Comparison of ENCODE assay signal across 19 mouse cellular contexts in genomic region chr13:38376071-38376470, GRCm38 (mm10). TPM values are rescaled to one million over a fixed set of nuclear protein-coding genes. Genes with fewer than 3 reads are reported as not detected.
A peak's percentile ranks its signal among the peaks of the same experiment; 100 is the strongest.
DNase-seq lines count a peak whose midpoint lies in the region; ATAC-seq lines count a peak whose summit lies in the region.
"Had no signal": no experiment of that assay in that cellular context is flagged by ENCODE, and none has a peak within 500 bp of the region (broad histone marks: within the 10 kb centered on the region; RNA-seq: fewer than 3 reads in every experiment).

No protein-coding gene starts in this region.

- 24% methylated on average over 6 of the region's 6 CpGs for WGBS in kidney, embryonic 16.5 days
- WGBS in heart, embryonic 12.5 days, result 49% methylated on average over 6 of the region's 6 CpGs

- DNase-seq in cerebellum, adult 9-10 months, result peak; percentile 3
- no peak for DNase-seq in cerebellum, postnatal 36 days
- peak; percentile 37 for DNase-seq in kidney, adult 9 months
- peak; percentile 15 for DNase-seq in adrenal gland, postnatal 25 days
- DNase-seq in kidney, postnatal 25 days, result peak; percentile 43 to 58
- DNase-seq: midbrain, embryonic 14.5 days; right cerebral cortex, adult 18-20 months; thymus, postnatal 4 days had no signal

- no peaks in the 10 kb centered on the region for H3K4me1 ChIP-seq in kidney, embryonic 16.5 days (ENCODE audit: insufficient read depth, low read length)
- H3K4me1 ChIP-seq in heart, embryonic 12.5 days (replicated peaks), result peaks cover 18% of the 10 kb centered on the region
- H3K4me1 ChIP-seq: forebrain, embryonic 12.5 days; limb, embryonic 12.5 days had no signal

- no peaks in the 10 kb centered on the region for H3K27me3 ChIP-seq in kidney, embryonic 16.5 days (ENCODE audit: insufficient read depth, low read length)
- H3K27me3 ChIP-seq in heart, embryonic 12.5 days (replicated peaks), result no peaks in the 10 kb centered on the region
- H3K27me3 ChIP-seq: embryonic facial prominence, embryonic 13.5 days; forebrain, embryonic 12.5 days; limb, embryonic 12.5 days had no signal

- H3K4me2 ChIP-seq in kidney, embryonic 16.5 days (replicated peaks; ENCODE audit: low read depth, low read length), result no peak overlapping the region
- H3K4me2 ChIP-seq in heart, embryonic 12.5 days, result no peak overlapping the region
- H3K4me2 ChIP-seq: embryonic facial prominence, embryonic 13.5 days; forebrain, embryonic 12.5 days; limb, embryonic 12.5 days had no signal

- H3K36me3 ChIP-seq in kidney, embryonic 16.5 days (ENCODE audit: insufficient read depth, low read length), result no peaks in the 10 kb centered on the region
- H3K36me3 ChIP-seq in heart, embryonic 12.5 days, result no peaks in the 10 kb centered on the region
- H3K36me3 ChIP-seq: embryonic facial prominence, embryonic 13.5 days; forebrain, embryonic 12.5 days; limb, embryonic 12.5 days had no signal

- H3K4me3 ChIP-seq in kidney, embryonic 16.5 days (ENCODE audit: low read length), result no peak overlapping the region
- no peak overlapping the region for H3K4me3 ChIP-seq in heart, embryonic 12.5 days
- H3K4me3 ChIP-seq: embryonic facial prominence, embryonic 13.5 days; forebrain, embryonic 12.5 days; layer of hippocampus, adult 2 months; left cerebral cortex, adult 2 months; limb, embryonic 12.5 days had no signal

- no peak overlapping the region for H3K27ac ChIP-seq in kidney, embryonic 16.5 days (ENCODE audit: low read length)
- no peak overlapping the region for H3K27ac ChIP-seq in heart, embryonic 12.5 days (ENCODE audit: poor library complexity, severe bottlenecking)
- H3K27ac ChIP-seq: embryonic facial prominence, embryonic 13.5 days; forebrain, embryonic 12.5 days; layer of hippocampus, adult 2 months; left cerebral cortex, adult 2 months; limb, embryonic 12.5 days; macrophage had no signal

- ATAC-seq in kidney, embryonic 16.5 days (ENCODE audit: low FRiP score, low TSS enrichment), result no peak
- no peak for ATAC-seq in heart, embryonic 12.5 days (ENCODE audit: insufficient number of reproducible peaks, low FRiP score)
- ATAC-seq: inflammation-experienced regulatory T-cells, adult 6 months had no signal

- H3K9me3 ChIP-seq in kidney, embryonic 16.5 days (ENCODE audit: low read length), result no peaks in the 10 kb centered on the region; the same call in 1 of the 2 replicates
- H3K9me3 ChIP-seq in heart, embryonic 12.5 days (replicated peaks), result 0 out of 2 replicates have a peak, but pooled peaks cover 3% of the 10 kb centered on the region
- H3K9me3 ChIP-seq: embryonic facial prominence, embryonic 13.5 days; forebrain, embryonic 12.5 days; limb, embryonic 12.5 days had no signal

- no peak overlapping the region for H3K9ac ChIP-seq in kidney, embryonic 16.5 days (replicated peaks; ENCODE audit: low read length)
- no peak overlapping the region for H3K9ac ChIP-seq in heart, embryonic 12.5 days
- H3K9ac ChIP-seq: embryonic facial prominence, embryonic 13.5 days; forebrain, embryonic 12.5 days; limb, embryonic 12.5 days had no signal

RNA-seq across cellular contexts. Expression of gene Bmp6, which starts 31.2 kb away (rescaled TPM):
- 1.3 and 2.2 TPM in 2 replicates for polyA plus RNA-seq in kidney, embryonic 16.5 days (2015; fragmentation: Nextera tagmentation; extraction: Ambion mirVana)
- 7.2 and 7.8 TPM in 2 replicates for total RNA-seq in adrenal gland, postnatal 25 days (2021)
- polyA plus RNA-seq in heart, embryonic 12.5 days (2016; fragmentation: Nextera tagmentation; extraction: Ambion mirVana), result 4.6 and 4.7 TPM in 2 replicates
- total RNA-seq: granulocyte monocyte progenitor cell, adult 5-6 weeks had no signal
- polyA plus RNA-seq: C2C12; inflammation-experienced regulatory T-cells, adult 6 months; macrophage had no signal

Comparison
In these comparisons a context has a peak if more than half of its experiments do, and no peak if none do; other contexts are left out.
1. DNase-seq: peak in cerebellum, adult 9-10 months (single experiment), kidney, adult 9 months (single experiment), adrenal gland, postnatal 25 days (single experiment) and kidney, postnatal 25 days (2 of 2); none in cerebellum, postnatal 36 days (0 of 2).